Mouse (Mus musculus): ENCODE measurements around the gene Osbpl9. TPM values are rescaled to one million over a fixed set of nuclear protein-coding genes. Genes with fewer than 3 reads are reported as not detected.

Osbpl9 gene
- polyA plus RNA-seq, 1 experiment: 5.6 TPM

DNA sequence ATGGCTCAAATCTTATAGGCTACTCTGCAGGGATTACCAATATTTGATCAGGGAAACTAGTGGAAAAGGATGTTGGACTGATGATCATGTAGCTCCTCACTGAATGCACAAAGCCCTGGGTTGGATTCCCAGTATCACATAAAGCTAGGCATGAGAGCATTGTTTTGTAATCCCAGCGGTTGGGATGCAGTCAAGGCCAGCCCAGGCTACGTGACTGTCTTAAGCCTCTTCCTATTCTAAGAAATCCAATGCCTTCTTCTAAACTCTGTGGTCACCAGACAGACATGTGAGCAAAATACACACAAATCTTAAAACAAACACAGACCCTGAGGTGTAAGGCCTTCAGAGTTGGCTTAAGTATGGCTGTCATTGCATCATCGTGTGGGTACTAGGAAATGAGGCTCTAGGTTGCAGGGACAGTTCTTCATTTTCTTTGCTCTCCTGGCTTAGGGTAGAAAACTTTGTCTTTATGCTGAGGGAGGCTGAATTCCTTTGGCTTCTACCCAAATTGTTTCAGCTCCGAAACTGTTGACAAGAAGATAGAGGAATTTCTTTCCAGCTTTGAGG lies 142.7 kb downstream of the Osbpl9 start:
- Histone ChIP-seq H3K4me3 (replicated peaks) (no peak overlapping the region), H3K27me3 (replicated peaks) (no peaks in the 10 kb centered on the region), H3K9me3 (no peaks in the 10 kb centered on the region), H3K4me1 (0 out of 2 replicates have a peak, but pooled peaks cover 4% of the 10 kb centered on the region), H3K36me3 (replicated peaks; ENCODE audit: low read length) (peaks cover 100% of the 10 kb centered on the region)
- TF ChIP-seq FLI1 (IDR thresholded peaks at IDR 0.05; ENCODE audit: low read length): no peak
- no peak for TF ChIP-seq GATA1 (IDR thresholded peaks at IDR 0.05; ENCODE audit: borderline replicate concordance, low read length)

GRCm38 (mm10) chr4:109057640-109058039 lies 144.4 kb downstream of the Osbpl9 start:
- no peak for TF ChIP-seq FLI1 (IDR thresholded peaks at IDR 0.05; ENCODE audit: low read length)
- TF ChIP-seq GATA1 (IDR thresholded peaks at IDR 0.05; ENCODE audit: borderline replicate concordance, low read length): no peak
- Histone ChIP-seq H3K9me3 (no peaks in the 10 kb centered on the region), H3K27me3 (replicated peaks) (no peaks in the 10 kb centered on the region), H3K36me3 (replicated peaks; ENCODE audit: low read length) (peaks cover 100% of the 10 kb centered on the region), H3K4me3 (replicated peaks) (no peak overlapping the region), H3K4me1 (0 out of 2 replicates have a peak, but pooled peaks cover 4% of the 10 kb centered on the region)

- TF ChIP-seq FLI1 (IDR thresholded peaks at IDR 0.05; ENCODE audit: low read length) (no peak), GATA1 (IDR thresholded peaks at IDR 0.05; ENCODE audit: borderline replicate concordance, low read length) (no peak)
- H3K4me1 ChIP-seq: peaks cover 11% of the 10 kb centered on the region; the same call in 1 of the 2 replicates
- no peaks in the 10 kb centered on the region for H3K9me3 ChIP-seq
- no peaks in the 10 kb centered on the region for H3K27me3 ChIP-seq (replicated peaks)
- peaks cover 100% of the 10 kb centered on the region for H3K36me3 ChIP-seq (replicated peaks; ENCODE audit: low read length)
- no peak overlapping the region for H3K4me3 ChIP-seq (replicated peaks)
These were observed 145.7 kb downstream of the Osbpl9 start for GRCm38 (mm10) chr4:109056351-109056750.

DNA sequence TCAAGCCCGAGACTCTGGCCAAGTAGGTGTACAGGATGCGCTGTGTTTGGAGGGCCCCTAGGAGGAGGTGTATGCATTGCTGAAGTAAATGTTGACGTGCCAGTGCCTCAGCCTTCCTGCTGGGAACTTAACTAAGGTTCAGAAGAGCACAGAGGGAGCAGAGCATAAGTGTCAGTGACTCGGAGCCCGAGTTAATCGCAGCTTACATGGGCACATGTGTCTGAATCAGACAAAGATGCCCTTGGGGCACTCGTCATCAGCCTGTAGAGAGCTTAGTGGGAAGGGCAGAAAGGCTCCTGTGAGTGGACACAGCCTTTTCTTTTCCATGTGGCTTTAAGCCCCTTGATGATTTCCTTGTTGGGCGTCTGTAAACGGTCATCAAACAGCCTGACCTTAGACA lies 148.1 kb downstream of the Osbpl9 start:
- TF ChIP-seq FLI1 (IDR thresholded peaks at IDR 0.05; ENCODE audit: low read length): no peak
- TF ChIP-seq GATA1 (IDR thresholded peaks at IDR 0.05; ENCODE audit: borderline replicate concordance, low read length): no peak
- Histone ChIP-seq H3K9me3 (no peaks in the 10 kb centered on the region), H3K4me3 (replicated peaks) (no peak overlapping the region), H3K4me1 (peaks cover 16% of the 10 kb centered on the region), H3K27me3 (replicated peaks) (no peaks in the 10 kb centered on the region), H3K36me3 (replicated peaks; ENCODE audit: low read length) (peaks cover 100% of the 10 kb centered on the region)

DNA sequence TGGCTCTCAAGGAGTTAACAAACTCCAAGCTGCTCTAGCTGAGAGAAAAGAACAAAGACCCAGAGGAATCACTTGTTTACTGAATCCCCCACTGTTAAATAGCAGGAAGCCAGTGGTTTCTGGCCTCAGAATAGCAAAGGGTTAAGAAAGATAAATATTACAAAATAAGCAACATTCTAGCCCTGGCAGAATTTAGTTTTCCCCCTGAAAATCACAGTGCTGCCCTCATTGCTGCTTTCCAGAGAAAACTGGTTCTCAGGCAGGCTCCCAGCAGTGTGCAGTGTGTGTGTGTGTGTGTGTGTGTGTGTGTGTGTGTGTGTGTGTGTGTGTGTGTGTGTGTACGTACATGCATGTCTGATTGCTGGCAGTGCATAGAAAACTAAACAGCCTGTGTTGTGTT lies 149.8 kb downstream of the Osbpl9 start:
- no peaks in the 10 kb centered on the region for H3K9me3 ChIP-seq
- peaks cover 100% of the 10 kb centered on the region for H3K36me3 ChIP-seq (replicated peaks; ENCODE audit: low read length)
- H3K27me3 ChIP-seq (replicated peaks): no peaks in the 10 kb centered on the region
- TF ChIP-seq FLI1 (IDR thresholded peaks at IDR 0.05; ENCODE audit: low read length) (no peak), GATA1 (IDR thresholded peaks at IDR 0.05; ENCODE audit: borderline replicate concordance, low read length) (no peak)
- H3K4me3 ChIP-seq (replicated peaks): no peak overlapping the region
- H3K4me1 ChIP-seq: peaks cover 16% of the 10 kb centered on the region

DNA sequence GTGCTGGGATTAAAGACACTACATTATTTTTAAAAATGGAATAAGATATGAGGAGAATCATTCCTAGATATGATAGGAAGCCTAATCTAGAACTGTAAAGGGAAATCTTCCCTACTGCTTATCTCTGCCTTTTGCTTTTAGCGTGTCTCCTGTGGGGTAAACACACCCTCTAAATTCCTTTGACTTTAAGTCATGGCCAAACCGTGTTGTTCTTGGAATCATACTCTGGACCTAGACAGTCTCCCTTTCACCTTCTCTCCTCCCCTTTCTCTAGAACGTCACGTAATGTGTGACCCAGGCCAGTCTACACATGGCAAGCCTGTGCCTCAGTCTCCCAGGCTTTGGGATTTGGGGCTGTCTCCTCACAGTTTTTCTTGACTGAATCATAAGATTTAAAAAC lies 153.8 kb downstream of the Osbpl9 start:
- TF ChIP-seq GATA1 (IDR thresholded peaks at IDR 0.05; ENCODE audit: borderline replicate concordance, low read length) (no peak), FLI1 (IDR thresholded peaks at IDR 0.05; ENCODE audit: low read length) (no peak)
- Histone ChIP-seq H3K36me3 (replicated peaks; ENCODE audit: low read length) (peaks cover 98% of the 10 kb centered on the region), H3K9me3 (no peaks in the 10 kb centered on the region), H3K4me3 (replicated peaks) (no peak overlapping the region), H3K27me3 (replicated peaks) (no peaks in the 10 kb centered on the region), H3K4me1 (peaks cover 16% of the 10 kb centered on the region)

DNA sequence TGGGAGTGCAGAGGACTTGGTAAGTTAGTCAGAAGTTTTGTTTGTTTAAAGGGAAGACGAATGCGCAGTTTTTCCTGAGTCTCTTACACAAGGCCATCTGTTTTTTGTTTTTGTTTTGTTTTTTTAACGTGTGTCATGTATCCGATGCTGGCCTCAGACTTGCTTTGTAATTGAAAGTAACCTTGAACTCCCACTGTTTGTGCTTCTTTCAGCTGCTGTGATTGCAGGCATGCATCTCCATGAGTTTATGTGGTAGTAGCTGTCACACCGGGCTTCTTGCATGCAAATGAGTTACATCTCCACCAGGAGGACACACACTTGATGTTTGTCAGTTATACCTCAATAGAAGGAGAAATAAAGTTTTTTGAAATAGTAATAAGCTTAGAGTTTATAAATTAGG lies 158.3 kb downstream of the Osbpl9 start:
- Histone ChIP-seq H3K4me1 (no peaks in the 10 kb centered on the region), H3K36me3 (replicated peaks; ENCODE audit: low read length) (peaks cover 98% of the 10 kb centered on the region), H3K9me3 (no peaks in the 10 kb centered on the region), H3K4me3 (replicated peaks) (no peak overlapping the region), H3K27me3 (replicated peaks) (no peaks in the 10 kb centered on the region)
- no peak for TF ChIP-seq GATA1 (IDR thresholded peaks at IDR 0.05; ENCODE audit: borderline replicate concordance, low read length)
- TF ChIP-seq FLI1 (IDR thresholded peaks at IDR 0.05; ENCODE audit: low read length): no peak

GRCm38 (mm10) chr4:109043294-109043693 lies 158.8 kb downstream of the Osbpl9 start:
- peaks cover 98% of the 10 kb centered on the region for H3K36me3 ChIP-seq (replicated peaks; ENCODE audit: low read length)
- H3K4me3 ChIP-seq (replicated peaks): no peak overlapping the region
- no peaks in the 10 kb centered on the region for H3K4me1 ChIP-seq
- TF ChIP-seq GATA1 (IDR thresholded peaks at IDR 0.05; ENCODE audit: borderline replicate concordance, low read length) (no peak), FLI1 (IDR thresholded peaks at IDR 0.05; ENCODE audit: low read length) (no peak)
- H3K9me3 ChIP-seq: no peaks in the 10 kb centered on the region
- no peaks in the 10 kb centered on the region for H3K27me3 ChIP-seq (replicated peaks)

DNA sequence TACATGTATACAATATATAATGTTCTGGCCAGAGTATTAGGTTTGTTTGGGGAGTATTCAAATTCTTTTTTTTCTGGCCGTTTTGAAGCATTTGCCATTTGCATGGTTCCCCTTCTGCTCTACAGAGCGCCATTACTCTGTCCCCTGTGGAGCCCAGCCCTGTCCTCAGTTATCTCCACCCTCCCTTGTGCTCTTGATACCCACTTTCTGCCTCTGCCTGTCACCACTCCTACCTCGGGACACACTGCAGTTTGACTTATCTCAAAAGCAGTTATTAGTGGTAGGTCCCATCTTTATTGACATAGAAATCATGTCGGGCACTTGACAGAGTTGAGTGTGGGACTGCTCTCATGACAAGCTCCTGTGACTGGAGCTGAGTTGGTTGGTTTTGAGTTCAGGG lies 159.3 kb downstream of the Osbpl9 start:
- Histone ChIP-seq H3K4me1 (no peaks in the 10 kb centered on the region), H3K4me3 (replicated peaks) (no peak overlapping the region), H3K27me3 (replicated peaks) (no peaks in the 10 kb centered on the region), H3K9me3 (no peaks in the 10 kb centered on the region), H3K36me3 (replicated peaks; ENCODE audit: low read length) (peaks cover 98% of the 10 kb centered on the region)
- TF ChIP-seq GATA1 (IDR thresholded peaks at IDR 0.05; ENCODE audit: borderline replicate concordance, low read length): no peak
- TF ChIP-seq FLI1 (IDR thresholded peaks at IDR 0.05; ENCODE audit: low read length): no peak

DNA sequence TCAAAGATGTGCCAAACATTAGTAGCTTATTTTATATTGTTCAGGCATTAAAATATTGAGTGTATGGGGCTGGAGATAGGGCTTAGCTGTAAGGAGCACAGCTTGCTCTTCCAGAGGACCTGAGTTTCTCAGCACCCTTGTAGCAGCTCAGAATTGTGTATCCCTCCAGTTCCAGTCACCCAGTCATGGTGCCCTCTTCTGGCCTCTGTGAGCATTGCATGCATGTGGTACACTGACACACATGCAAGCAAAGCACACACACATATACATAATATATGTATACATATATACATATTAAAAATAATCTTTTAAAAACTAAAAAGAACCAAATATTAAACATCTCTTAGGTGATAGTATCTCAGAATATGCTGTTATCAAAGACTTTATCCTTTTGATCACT lies 165.7 kb downstream of the Osbpl9 start:
- no peaks in the 10 kb centered on the region for H3K9me3 ChIP-seq
- no peak for TF ChIP-seq FLI1 (IDR thresholded peaks at IDR 0.05; ENCODE audit: low read length)
- TF ChIP-seq GATA1 (IDR thresholded peaks at IDR 0.05; ENCODE audit: borderline replicate concordance, low read length): no peak
- H3K4me1 ChIP-seq: no peaks in the 10 kb centered on the region
- no peaks in the 10 kb centered on the region for H3K27me3 ChIP-seq (replicated peaks)
- H3K36me3 ChIP-seq (replicated peaks; ENCODE audit: low read length): peaks cover 88% of the 10 kb centered on the region
- no peak overlapping the region for H3K4me3 ChIP-seq (replicated peaks)

DNA sequence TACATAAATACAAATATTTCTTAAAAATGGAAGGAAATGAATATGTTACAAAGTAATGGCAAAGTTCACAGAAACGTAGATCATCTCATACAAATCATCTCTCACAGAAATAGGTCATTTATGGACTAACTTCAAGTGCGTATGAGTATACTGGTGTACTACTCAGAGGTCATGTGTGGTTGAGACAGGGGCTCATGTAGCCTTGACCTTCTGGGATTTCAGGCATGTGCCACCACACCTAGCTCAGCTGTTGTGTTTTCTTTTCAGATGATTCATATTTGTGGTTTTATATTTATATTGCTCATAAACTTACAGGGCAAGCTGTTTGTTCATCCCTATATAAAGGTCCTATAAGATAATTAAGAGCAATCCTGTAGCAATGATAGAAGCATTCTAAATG lies 171.8 kb downstream of the Osbpl9 start:
- H3K4me1 ChIP-seq: peaks cover 7% of the 10 kb centered on the region
- no peaks in the 10 kb centered on the region for H3K9me3 ChIP-seq
- peaks cover 92% of the 10 kb centered on the region for H3K36me3 ChIP-seq (replicated peaks; ENCODE audit: low read length)
- TF ChIP-seq GATA1 (IDR thresholded peaks at IDR 0.05; ENCODE audit: borderline replicate concordance, low read length): no peak
- TF ChIP-seq FLI1 (IDR thresholded peaks at IDR 0.05; ENCODE audit: low read length): no peak
- no peaks in the 10 kb centered on the region for H3K27me3 ChIP-seq (replicated peaks)
- no peak overlapping the region for H3K4me3 ChIP-seq (replicated peaks)

All from megakaryocyte, embryonic 14.5 days (primary cell).